Mouse (Mus musculus): ENCODE results near the gene Wipi2. TPM values are rescaled to one million over a fixed set of nuclear protein-coding genes. Genes with fewer than 3 reads are reported as not detected.

The Wipi2 gene
- polyA plus RNA-seq (2015; fragmentation: Nextera tagmentation; extraction: Ambion mirVana) = 34.3 and 34.7 TPM in 2 replicates

GRCm38 (mm10) chr5:142627398-142627797 lies at the start of gene Wipi2:
Gene Wipi2 (plus strand): TSS chr5:142627698.
- Histone ChIP-seq H3K4me1 (replicated peaks) (peaks cover 24% of the 10 kb centered on the region), H3K36me3 (replicated peaks) (peaks cover 17% of the 10 kb centered on the region), H3K9ac (peak within 1 kb of the TSS; percentile 61), H3K4me2 (peak within 1 kb of the TSS; percentile 80), H3K27me3 (peaks cover 15% of the 10 kb centered on the region), H3K4me3 (replicated peaks) (peak within 1 kb of the TSS; percentile 99), H3K9me3 (replicated peaks) (no peaks in the 10 kb centered on the region), H3K27ac (replicated peaks) (peak within 1 kb of the TSS; percentile 82)
- ATAC-seq (ENCODE audit: insufficient read depth) = no peak
- WGBS (ENCODE audit: insufficient replicate concordance) = 75% methylated on average over 2 of the region's 2 CpGs

GRCm38 (mm10) chr5:142578192-142578591 lies 49.3 kb upstream of the Wipi2 start:
- no peak for ATAC-seq (ENCODE audit: insufficient read depth)
- H3K9me3 ChIP-seq (replicated peaks) = no peaks in the 10 kb centered on the region
- H3K4me3 ChIP-seq (replicated peaks) = no peak overlapping the region
- H3K27me3 ChIP-seq = no peaks in the 10 kb centered on the region
- peaks cover 21% of the 10 kb centered on the region for H3K36me3 ChIP-seq (replicated peaks)
- WGBS (ENCODE audit: insufficient replicate concordance) = 68% methylated on average over 10 of the region's 10 CpGs
- no peaks in the 10 kb centered on the region for H3K4me1 ChIP-seq (replicated peaks)
- H3K9ac ChIP-seq = no peak overlapping the region
- H3K27ac ChIP-seq (replicated peaks) = no peak overlapping the region
- H3K4me2 ChIP-seq = no peak overlapping the region

- no peaks in the 10 kb centered on the region for H3K27me3 ChIP-seq
- no peaks in the 10 kb centered on the region for H3K9me3 ChIP-seq (replicated peaks)
- no peak overlapping the region for H3K4me2 ChIP-seq
- peaks cover 11% of the 10 kb centered on the region for H3K36me3 ChIP-seq (replicated peaks)
- no peak overlapping the region for H3K27ac ChIP-seq (replicated peaks)
- H3K9ac ChIP-seq = no peak overlapping the region
- no peaks in the 10 kb centered on the region for H3K4me1 ChIP-seq (replicated peaks)
- H3K4me3 ChIP-seq (replicated peaks) = no peak overlapping the region
- no peak for ATAC-seq (ENCODE audit: insufficient read depth)
- WGBS (ENCODE audit: insufficient replicate concordance) = 15% methylated on average over 5 of the region's 5 CpGs
Measured at GRCm38 (mm10) chr5:142581517-142581916, 46.0 kb upstream of the Wipi2 start.

- no peak for ATAC-seq (ENCODE audit: insufficient read depth)
- Histone ChIP-seq H3K4me1 (replicated peaks) (no peaks in the 10 kb centered on the region), H3K27me3 (no peaks in the 10 kb centered on the region), H3K27ac (replicated peaks) (no peak overlapping the region), H3K4me3 (replicated peaks) (no peak overlapping the region), H3K9ac (no peak overlapping the region), H3K36me3 (replicated peaks) (peaks cover 5% of the 10 kb centered on the region), H3K9me3 (replicated peaks) (no peaks in the 10 kb centered on the region), H3K4me2 (no peak overlapping the region)
- 57% methylated on average over 14 of the region's 14 CpGs for WGBS (ENCODE audit: insufficient replicate concordance)
Measured at GRCm38 (mm10) chr5:142583616-142584126, 43.8 kb upstream of the Wipi2 start.

- H3K9ac ChIP-seq = no peak overlapping the region
- H3K36me3 ChIP-seq (replicated peaks) = no peaks in the 10 kb centered on the region
- no peak overlapping the region for H3K27ac ChIP-seq (replicated peaks)
- no peaks in the 10 kb centered on the region for H3K27me3 ChIP-seq
- 67% methylated on average over 6 of the region's 6 CpGs for WGBS (ENCODE audit: insufficient replicate concordance)
- H3K4me1 ChIP-seq (replicated peaks) = peaks cover 4% of the 10 kb centered on the region; the same call in 1 of the 2 replicates
- no peaks in the 10 kb centered on the region for H3K9me3 ChIP-seq (replicated peaks)
- ATAC-seq (ENCODE audit: insufficient read depth) = no peak
- no peak overlapping the region for H3K4me3 ChIP-seq (replicated peaks)
- H3K4me2 ChIP-seq = no peak overlapping the region
Measured at GRCm38 (mm10) chr5:142590953-142591616, 36.4 kb upstream of the Wipi2 start.

- H3K4me3 ChIP-seq (replicated peaks) = no peak overlapping the region
- H3K36me3 ChIP-seq (replicated peaks) = no peaks in the 10 kb centered on the region
- H3K4me1 ChIP-seq (replicated peaks) = no peaks in the 10 kb centered on the region; the same call in 1 of the 2 replicates
- H3K9me3 ChIP-seq (replicated peaks) = no peaks in the 10 kb centered on the region
- 71% methylated on average over 3 of the region's 3 CpGs for WGBS (ENCODE audit: insufficient replicate concordance)
- H3K27me3 ChIP-seq = no peaks in the 10 kb centered on the region
- no peak overlapping the region for H3K4me2 ChIP-seq
- no peak overlapping the region for H3K9ac ChIP-seq
- H3K27ac ChIP-seq (replicated peaks) = no peak overlapping the region
- no peak for ATAC-seq (ENCODE audit: insufficient read depth)
Measured at GRCm38 (mm10) chr5:142595698-142596097, 31.8 kb upstream of the Wipi2 start.

GRCm38 (mm10) chr5:142596723-142597122 lies 30.8 kb upstream of the Wipi2 start:
- Histone ChIP-seq H3K27me3 (no peaks in the 10 kb centered on the region), H3K27ac (replicated peaks) (no peak overlapping the region), H3K36me3 (replicated peaks) (no peaks in the 10 kb centered on the region), H3K9me3 (replicated peaks) (no peaks in the 10 kb centered on the region), H3K4me3 (replicated peaks) (no peak overlapping the region), H3K4me1 (replicated peaks) (no peaks in the 10 kb centered on the region; the same call in none of the 2 replicates), H3K9ac (no peak overlapping the region), H3K4me2 (no peak overlapping the region)
- ATAC-seq (ENCODE audit: insufficient read depth) = no peak
- WGBS (ENCODE audit: insufficient replicate concordance) = 52% methylated on average over 6 of the region's 6 CpGs

- peaks cover 3% of the 10 kb centered on the region for H3K4me1 ChIP-seq (replicated peaks)
- no peak overlapping the region for H3K9ac ChIP-seq
- H3K9me3 ChIP-seq (replicated peaks) = no peaks in the 10 kb centered on the region
- WGBS (ENCODE audit: insufficient replicate concordance) = 50% methylated on average over 6 of the region's 6 CpGs
- no peaks in the 10 kb centered on the region for H3K27me3 ChIP-seq
- no peak overlapping the region for H3K4me2 ChIP-seq
- no peak overlapping the region for H3K4me3 ChIP-seq (replicated peaks)
- H3K36me3 ChIP-seq (replicated peaks) = no peaks in the 10 kb centered on the region
- peak overlapping the region; percentile 82 for H3K27ac ChIP-seq (replicated peaks)
- ATAC-seq (ENCODE audit: insufficient read depth) = peak; percentile 88
Measured at GRCm38 (mm10) chr5:142597648-142598390, 29.7 kb upstream of the Wipi2 start.

GRCm38 (mm10) chr5:142604379-142604778 lies 23.1 kb upstream of the Wipi2 start:
- 62% methylated on average over 7 of the region's 7 CpGs for WGBS (ENCODE audit: insufficient replicate concordance)
- no peak for ATAC-seq (ENCODE audit: insufficient read depth)
- Histone ChIP-seq H3K4me2 (no peak overlapping the region), H3K36me3 (replicated peaks) (no peaks in the 10 kb centered on the region), H3K9ac (no peak overlapping the region), H3K4me1 (replicated peaks) (peaks cover 13% of the 10 kb centered on the region), H3K4me3 (replicated peaks) (no peak overlapping the region), H3K9me3 (replicated peaks) (no peaks in the 10 kb centered on the region), H3K27ac (replicated peaks) (no peak overlapping the region), H3K27me3 (peaks cover 35% of the 10 kb centered on the region)

- WGBS (ENCODE audit: insufficient replicate concordance) = 77% methylated on average over 12 of the region's 12 CpGs
- Histone ChIP-seq H3K4me1 (replicated peaks) (peaks cover 14% of the 10 kb centered on the region), H3K4me2 (peak overlapping the region; percentile 18), H3K4me3 (replicated peaks) (no peak overlapping the region), H3K36me3 (replicated peaks) (no peaks in the 10 kb centered on the region), H3K27me3 (peaks cover 44% of the 10 kb centered on the region), H3K27ac (replicated peaks) (0 out of 2 replicates have a peak overlapping the region, but pooled peaks have one; percentile 21), H3K9me3 (replicated peaks) (no peaks in the 10 kb centered on the region), H3K9ac (no peak overlapping the region)
- no peak for ATAC-seq (ENCODE audit: insufficient read depth)
Measured at GRCm38 (mm10) chr5:142605288-142605687, 22.2 kb upstream of the Wipi2 start.

GRCm38 (mm10) chr5:142608259-142608988 lies 19.1 kb upstream of the Wipi2 start, which contains the start of gene Mmd2:
Gene Mmd2 (minus strand): TSS chr5:142608800.
- Histone ChIP-seq H3K27me3 (peaks cover 47% of the 10 kb centered on the region), H3K9me3 (replicated peaks) (no peaks in the 10 kb centered on the region), H3K4me1 (replicated peaks) (0 out of 2 replicates have a peak, but pooled peaks cover 6% of the 10 kb centered on the region), H3K27ac (replicated peaks) (no peak within 1 kb of the TSS; the same call in 1 of the 2 replicates), H3K36me3 (replicated peaks) (no peaks in the 10 kb centered on the region), H3K4me2 (peak within 1 kb of the TSS; percentile 46), H3K4me3 (replicated peaks) (peak within 1 kb of the TSS; percentile 47), H3K9ac (no peak within 1 kb of the TSS)
- 3% methylated on average over 42 of the region's 42 CpGs for WGBS (ENCODE audit: insufficient replicate concordance)
- ATAC-seq (ENCODE audit: insufficient read depth) = peak; percentile 39; the same call in 1 of the 2 replicates
